Mouse (Mus musculus) right cerebral cortex, postnatal 14 days (tissue): ENCODE results near the gene Rasl11b.

Experiments used
- DNase-seq: peaks from one replicate; pipeline ENCODE4 v3.0.0; 2022

The Rasl11b gene

GRCm38 (mm10) chr5:74194841-74195613 lies at the start of gene Rasl11b:
TSS of gene Rasl11b (plus strand) at chr5:74195286.
- peak; percentile 96 for DNase-seq

- no peak for DNase-seq
Observed at GRCm38 (mm10) chr5:74147631-74148030, 47.5 kb upstream of the Rasl11b start.

GRCm38 (mm10) chr5:74149975-74150374 lies 45.1 kb upstream of the Rasl11b start:
- no peak for DNase-seq

- DNase-seq, result no peak
Observed at GRCm38 (mm10) chr5:74151774-74152173, 43.3 kb upstream of the Rasl11b start.

GRCm38 (mm10) chr5:74155860-74156351 lies 39.2 kb upstream of the Rasl11b start:
- no peak for DNase-seq

GRCm38 (mm10) chr5:74158929-74159632 lies 36.0 kb upstream of the Rasl11b start:
- DNase-seq, result no peak

- no peak for DNase-seq
Observed at GRCm38 (mm10) chr5:74159906-74160305, 35.2 kb upstream of the Rasl11b start.

GRCm38 (mm10) chr5:74160349-74160748 lies 34.7 kb upstream of the Rasl11b start:
- DNase-seq, result no peak

GRCm38 (mm10) chr5:74161297-74161926 lies 33.7 kb upstream of the Rasl11b start:
- no peak for DNase-seq

GRCm38 (mm10) chr5:74162013-74162412 lies 33.1 kb upstream of the Rasl11b start:
- DNase-seq, result no peak

- DNase-seq, result no peak
Observed at GRCm38 (mm10) chr5:74163141-74163540, 31.9 kb upstream of the Rasl11b start.

- no peak for DNase-seq
Observed at GRCm38 (mm10) chr5:74164547-74164946, 30.5 kb upstream of the Rasl11b start.

- DNase-seq, result no peak
Observed at GRCm38 (mm10) chr5:74166642-74167041, 28.4 kb upstream of the Rasl11b start.

- no peak for DNase-seq
Observed at GRCm38 (mm10) chr5:74168085-74168484, 27.0 kb upstream of the Rasl11b start.

- no peak for DNase-seq
Observed at GRCm38 (mm10) chr5:74171768-74172167, 23.3 kb upstream of the Rasl11b start.

- no peak for DNase-seq
Observed at GRCm38 (mm10) chr5:74172208-74172607, 22.9 kb upstream of the Rasl11b start.

GRCm38 (mm10) chr5:74173162-74173844 lies 21.8 kb upstream of the Rasl11b start:
- no peak for DNase-seq

- no peak for DNase-seq
Observed at GRCm38 (mm10) chr5:74175526-74176270, 19.4 kb upstream of the Rasl11b start.

GRCm38 (mm10) chr5:74180216-74180615 lies 14.9 kb upstream of the Rasl11b start:
- DNase-seq, result no peak

- DNase-seq, result no peak
Observed at GRCm38 (mm10) chr5:74183118-74183517, 12.0 kb upstream of the Rasl11b start.

GRCm38 (mm10) chr5:74184607-74185006 lies 10.5 kb upstream of the Rasl11b start:
- no peak for DNase-seq

GRCm38 (mm10) chr5:74188076-74188475 lies 7.0 kb upstream of the Rasl11b start:
- no peak for DNase-seq
